Mouse (Mus musculus): Measurements from ENCODE around the gene Mrps15. TPM values are rescaled to one million over a fixed set of nuclear protein-coding genes. Genes with fewer than 3 reads are reported as not detected.

Mrps15 gene
- total and polyA plus RNA-seq, 3 experiments: 91.5 to 157 TPM; not detected in 1

GRCm38 (mm10) chr4:126081601-126082000, 34.9 kb downstream of the Mrps15 start:
- no peak overlapping the region for H3K27ac ChIP-seq (ENCODE audit: control insufficient read depth, low read depth, low read length)
- no peak for TF ChIP-seq RCOR1 (IDR thresholded peaks at IDR 0.05; ENCODE audit: low read depth, low read length)
- no peak for TF ChIP-seq CHD2 (IDR thresholded peaks at IDR 0.05; ENCODE audit: low read length)
- TF ChIP-seq MXI1 (IDR thresholded peaks at IDR 0.05; ENCODE audit: low read depth, low read length): no peak
- TF ChIP-seq MYC (IDR thresholded peaks at IDR 0.05; ENCODE audit: low read depth, low read length): no peak
- no peak for TF ChIP-seq ZC3H11A (IDR thresholded peaks at IDR 0.05; ENCODE audit: low read depth, low read length)
- no peak for TF ChIP-seq POLR2A (IDR thresholded peaks at IDR 0.05; ENCODE audit: control insufficient read depth in 1 of 2, insufficient read depth in 1 of 2, low read depth in 1 of 2, low read length in 2 of 2, poor library complexity in 1 of 2)
- no peak for TF ChIP-seq TCF12 (IDR thresholded peaks at IDR 0.05; ENCODE audit: low read depth, low read length)
- no peak for TF ChIP-seq MAX (IDR thresholded peaks at IDR 0.05; ENCODE audit: low read length)
- TF ChIP-seq USF2 (IDR thresholded peaks at IDR 0.05; ENCODE audit: borderline replicate concordance in 1 of 2, insufficient read depth in 1 of 2, low read depth in 1 of 2, low read length in 2 of 2): no peak
- no peaks in the 10 kb centered on the region for H3K27me3 ChIP-seq (ENCODE audit: control insufficient read depth in 1 of 2, insufficient read depth in 2 of 2, low read length in 2 of 2)
- H3K9ac ChIP-seq (ENCODE audit: control insufficient read depth, low read depth, low read length, poor library complexity, severe bottlenecking): no peak overlapping the region
- H3K4me1 ChIP-seq (ENCODE audit: control insufficient read depth in 1 of 2, insufficient read depth in 2 of 2, low read length in 2 of 2): peaks cover 7 to 23% of the 10 kb centered on the region in 2 experiments
- peaks cover 0 to 8% of the 10 kb centered on the region in 2 experiments; a peak in 2 of 4 replicates for H3K36me3 ChIP-seq (ENCODE audit: control insufficient read depth in 1 of 2, insufficient read depth in 2 of 2, low read length in 2 of 2)
- H3K9me3 ChIP-seq (replicated peaks; ENCODE audit: insufficient read depth, low read length): no peaks in the 10 kb centered on the region
- no peak for DNase-seq (ENCODE audit: low read depth, low spot score)
- H3K4me3 ChIP-seq (ENCODE audit: control insufficient read depth in 1 of 2, insufficient read depth in 1 of 2, low read depth in 2 of 2, low read length in 2 of 2): no peak overlapping the region
- no peaks in the 10 kb centered on the region for H3K79me2 ChIP-seq (ENCODE audit: control insufficient read depth, insufficient read depth, low read length, poor library complexity)

DNA sequence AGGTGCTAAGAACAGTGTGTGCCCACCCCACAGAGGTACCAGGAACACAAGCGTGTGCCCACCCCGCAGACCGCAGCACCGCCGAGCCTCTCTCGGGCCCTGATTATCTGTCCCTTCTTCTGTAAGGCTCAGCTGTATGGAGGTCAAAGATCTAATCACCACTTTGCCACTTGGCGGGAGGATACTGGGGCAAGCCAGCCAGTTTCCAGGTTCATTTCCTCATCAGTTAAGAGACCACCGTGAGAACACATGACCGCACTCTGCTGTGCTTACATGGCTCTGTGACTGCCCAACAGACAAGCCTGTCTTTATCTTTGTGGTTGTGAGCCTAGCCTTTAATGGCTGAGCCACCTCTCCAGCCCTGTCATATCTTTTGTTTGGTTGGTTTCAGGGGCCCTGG, 36.3 kb downstream of the Mrps15 start:
- H3K27ac ChIP-seq (ENCODE audit: control insufficient read depth, low read depth, low read length): peak overlapping the region; percentile 36; the same call in 1 of the 2 replicates
- no peak for TF ChIP-seq TAL1 (IDR thresholded peaks at IDR 0.05; ENCODE audit: low read length)
- no peak for TF ChIP-seq ZKSCAN1 (IDR thresholded peaks at IDR 0.05; ENCODE audit: low read depth, low read length)
- 0 out of 2 replicates have a peak, but pooled peaks have one; percentile 3 for TF ChIP-seq ZC3H11A (IDR thresholded peaks at IDR 0.05; ENCODE audit: low read depth, low read length)
- TF ChIP-seq USF1 (IDR thresholded peaks at IDR 0.05; ENCODE audit: low read depth, low read length): peak; percentile 80
- no peak for TF ChIP-seq BHLHE40 (IDR thresholded peaks at IDR 0.05; ENCODE audit: borderline replicate concordance, low read depth, low read length)
- TF ChIP-seq MEF2A (IDR thresholded peaks at IDR 0.05; ENCODE audit: extremely low read depth, insufficient replicate concordance, low read depth, low read length, poor library complexity, severe bottlenecking): no peak
- TF ChIP-seq MXI1 (IDR thresholded peaks at IDR 0.05; ENCODE audit: low read depth, low read length): peak; percentile 44; the same call in 1 of the 2 replicates
- no peak for TF ChIP-seq POLR2A (IDR thresholded peaks at IDR 0.05; ENCODE audit: control insufficient read depth in 1 of 2, insufficient read depth in 1 of 2, low read depth in 1 of 2, low read length in 2 of 2, poor library complexity in 1 of 2)
- TF ChIP-seq SIN3A (IDR thresholded peaks at IDR 0.05; ENCODE audit: low read length): peak; percentile 82
- TF ChIP-seq MAX (IDR thresholded peaks at IDR 0.05; ENCODE audit: low read length): peak; percentile 49; the same call in 1 of the 2 replicates
- TF ChIP-seq RCOR1 (IDR thresholded peaks at IDR 0.05; ENCODE audit: low read depth, low read length): peak; percentile 74
- TF ChIP-seq RAD21 (IDR thresholded peaks at IDR 0.05; ENCODE audit: low read depth, low read length): no peak
- no peak for TF ChIP-seq CTCF (IDR thresholded peaks at IDR 0.05 in 2 of 3, conservative IDR thresholded peaks at IDR 0.05 in 1 of 3; ENCODE audit: control insufficient read depth in 1 of 3, insufficient read depth in 1 of 3, low read depth in 2 of 3, low read length in 3 of 3, poor library complexity in 1 of 3, severe bottlenecking in 1 of 3)
- no peak for TF ChIP-seq TCF12 (IDR thresholded peaks at IDR 0.05; ENCODE audit: low read depth, low read length)
- TF ChIP-seq MYC (IDR thresholded peaks at IDR 0.05; ENCODE audit: low read depth, low read length): peak; percentile 42; the same call in 1 of the 2 replicates
- peak; percentile 94 for TF ChIP-seq ETS1 (IDR thresholded peaks at IDR 0.05; ENCODE audit: low read depth, low read length)
- peak; percentile 78 for TF ChIP-seq GATA1 (IDR thresholded peaks at IDR 0.05; ENCODE audit: low read depth, low read length)
- TF ChIP-seq EP300 (IDR thresholded peaks at IDR 0.05; ENCODE audit: low read depth in 1 of 2, low read length in 2 of 2): peak; percentile 24 to 66
- TF ChIP-seq MAFK (IDR thresholded peaks at IDR 0.05; ENCODE audit: borderline replicate concordance, low read depth, low read length): no peak

More for the DNA sequence above, 36.3 kb downstream of the Mrps15 start:
- Histone ChIP-seq H3K79me2 (ENCODE audit: control insufficient read depth, insufficient read depth, low read length, poor library complexity) (no peaks in the 10 kb centered on the region), H3K9me3 (replicated peaks; ENCODE audit: insufficient read depth, low read length) (no peaks in the 10 kb centered on the region), H3K36me3 (ENCODE audit: control insufficient read depth in 1 of 2, insufficient read depth in 2 of 2, low read length in 2 of 2) (peaks cover 0 to 8% of the 10 kb centered on the region in 2 experiments; a peak in 2 of 4 replicates), H3K27me3 (ENCODE audit: control insufficient read depth in 1 of 2, insufficient read depth in 2 of 2, low read length in 2 of 2) (no peaks in the 10 kb centered on the region), H3K9ac (ENCODE audit: control insufficient read depth, low read depth, low read length, poor library complexity, severe bottlenecking) (no peak overlapping the region), H3K4me1 (ENCODE audit: control insufficient read depth in 1 of 2, insufficient read depth in 2 of 2, low read length in 2 of 2) (peaks cover 7 to 23% of the 10 kb centered on the region in 2 experiments), H3K4me3 (ENCODE audit: control insufficient read depth in 1 of 2, insufficient read depth in 1 of 2, low read depth in 2 of 2, low read length in 2 of 2) (no peak overlapping the region)
- DNase-seq (ENCODE audit: low read depth, low spot score): peak; percentile 76

Measured in MEL (cell line).